Mouse (Mus musculus): ENCODE results near the gene Srxn1.

DNA sequence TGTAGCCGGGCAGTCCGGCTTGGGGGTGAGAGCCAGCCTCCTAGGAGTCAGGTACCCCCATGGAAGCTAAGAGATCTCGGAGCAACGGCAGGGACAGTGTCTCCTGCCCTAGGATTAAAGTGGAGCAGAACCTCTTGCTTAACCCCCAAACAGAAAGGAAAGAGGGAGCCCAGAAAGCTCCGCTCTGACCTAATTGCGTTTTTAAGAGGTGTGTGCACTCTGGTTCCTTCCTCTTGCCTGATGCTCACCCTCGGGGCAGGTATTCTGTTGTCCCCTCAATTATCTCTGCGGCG, 38.8 kb downstream of the Srxn1 start:
- TF ChIP-seq GATA1 (IDR thresholded peaks at IDR 0.05; ENCODE audit: borderline replicate concordance, low read length) (no peak), FLI1 (IDR thresholded peaks at IDR 0.05; ENCODE audit: low read length) (no peak)
